Mouse (Mus musculus) MEL (cell line): ENCODE measurements around the gene Ryr1. TPM values are rescaled to one million over a fixed set of nuclear protein-coding genes. Genes with fewer than 3 reads are reported as not detected.

Source experiments
- DNase-seq: peaks from one replicate; pipeline ENCODE4 v3.0.0; 2011; ENCODE audit warnings: low read depth, low spot score
- H3K27ac ChIP-seq: 2 replicates; pipeline ENCODE4 v1.5.1; 2012; ENCODE audit warnings: low read depth, mild to moderate bottlenecking, control low read depth, low read length, moderate library complexity; ENCODE audit not compliant: control insufficient read depth
- H3K27me3 ChIP-seq, 2 experiments: fragments of 150-350 bp in 1 of 2; sonication (generic) in 1 of 2; 2 replicates each; pipeline ENCODE4 v1.6.1; 2012; ENCODE audit warnings: low read length in 2 of 2, mild to moderate bottlenecking in 2 of 2, improper control_type of control experiment in 1 of 2, moderate library complexity in 1 of 2; ENCODE audit not compliant: insufficient read depth in 2 of 2, control insufficient read depth in 1 of 2
- H3K36me3 ChIP-seq, 2 experiments: 2 replicates each; pipeline ENCODE4 v1.6.1; 2012 to 2014; ENCODE audit warnings: low read length in 2 of 2, improper control_type of control experiment in 1 of 2, inconsistent platforms in 1 of 2, mild to moderate bottlenecking in 1 of 2; ENCODE audit not compliant: insufficient read depth in 2 of 2, control insufficient read depth in 1 of 2
- H3K4me1 ChIP-seq, 2 experiments: fragments of 150-350 bp in 1 of 2; sonication (generic) in 1 of 2; 2 replicates each; pipeline ENCODE4 v1.6.1; 2012; ENCODE audit warnings: low read length in 2 of 2, improper control_type of control experiment in 1 of 2, mild to moderate bottlenecking in 1 of 2; ENCODE audit not compliant: insufficient read depth in 2 of 2, control insufficient read depth in 1 of 2
- H3K4me3 ChIP-seq, 2 experiments: fragments of 150-350 bp in 1 of 2; sonication (generic) in 1 of 2; 2 replicates each; pipeline ENCODE4 v1.5.1; 2012; ENCODE audit warnings: low read depth in 2 of 2, low read length in 2 of 2, mild to moderate bottlenecking in 2 of 2, moderate library complexity in 2 of 2, control low read depth in 1 of 2, improper control_type of control experiment in 1 of 2; ENCODE audit not compliant: control insufficient read depth in 1 of 2, insufficient read depth in 1 of 2
- H3K79me2 ChIP-seq: 2 replicates; pipeline ENCODE4 v1.6.1; 2012; ENCODE audit warnings: mild to moderate bottlenecking, low read length, moderate library complexity; ENCODE audit not compliant: control insufficient read depth, poor library complexity, insufficient read depth
- H3K9ac ChIP-seq: 2 replicates; pipeline ENCODE4 v1.6.1; 2012; ENCODE audit warnings: low read depth, mild to moderate bottlenecking, control low read depth, low read length, moderate library complexity; ENCODE audit not compliant: control insufficient read depth, poor library complexity, severe bottlenecking
- H3K9me3 ChIP-seq: fragments of 150-350 bp; sonication (generic); replicated peaks from 2 replicates; pipeline ENCODE4 v1.6.1; 2012; ENCODE audit warnings: mild to moderate bottlenecking, low read length, improper control_type of control experiment, moderate library complexity; ENCODE audit not compliant: insufficient read depth
- BHLHE40 ChIP-seq: IDR thresholded peaks from 2 replicates; pipeline ENCODE4 v1.6.1; 2012; ENCODE audit warnings: low read depth, mild to moderate bottlenecking, inconsistent platforms, low read length, improper control_type of control experiment, borderline replicate concordance
- CHD1 ChIP-seq: IDR thresholded peaks from 2 replicates; pipeline ENCODE4 v1.6.1; 2012; ENCODE audit warnings: low read depth, mild to moderate bottlenecking, inconsistent platforms, low read length, improper control_type of control experiment
- CTCF ChIP-seq, 3 experiments: IDR thresholded peaks in 2 of 3; conservative IDR thresholded peaks in 1 of 3; 2 replicates each; pipeline ENCODE4 v1.5.1; 2011 to 2012; ENCODE audit warnings: low read length in 3 of 3, low read depth in 2 of 3, mild to moderate bottlenecking in 2 of 3, improper control_type of control experiment in 1 of 3, inconsistent platforms in 1 of 3, mixed read lengths in 1 of 3, moderate library complexity in 1 of 3; ENCODE audit not compliant: control insufficient read depth in 1 of 3, insufficient read depth in 1 of 3, poor library complexity in 1 of 3, severe bottlenecking in 1 of 3
- ELF1 ChIP-seq: IDR thresholded peaks from 2 replicates; pipeline ENCODE4 v1.6.1; 2014; ENCODE audit warnings: low read depth, mild to moderate bottlenecking, inconsistent platforms, low read length, improper control_type of control experiment, moderate library complexity
- EP300 ChIP-seq, 2 experiments: IDR thresholded peaks; 2 replicates each; pipeline ENCODE4 v1.6.1; 2011; ENCODE audit warnings: improper control_type of control experiment in 2 of 2, low read length in 2 of 2, low read depth in 1 of 2, mild to moderate bottlenecking in 1 of 2
- GABPA ChIP-seq: IDR thresholded peaks from 2 replicates; pipeline ENCODE4 v1.6.1; 2012; ENCODE audit warnings: low read depth, mild to moderate bottlenecking, inconsistent platforms, low read length, improper control_type of control experiment, moderate library complexity
- GATA1 ChIP-seq: IDR thresholded peaks from 2 replicates; pipeline ENCODE4 v1.6.1; 2011; ENCODE audit warnings: low read depth, low read length, improper control_type of control experiment
- HCFC1 ChIP-seq: IDR thresholded peaks from 2 replicates; pipeline ENCODE4 v1.6.1; 2012; ENCODE audit warnings: low read depth, mild to moderate bottlenecking, inconsistent platforms, low read length, improper control_type of control experiment, moderate library complexity
- MAFK ChIP-seq: IDR thresholded peaks from 2 replicates; pipeline ENCODE4 v1.6.1; 2011; ENCODE audit warnings: low read depth, mild to moderate bottlenecking, low read length, improper control_type of control experiment, borderline replicate concordance
- MAX ChIP-seq: IDR thresholded peaks from 2 replicates; pipeline ENCODE4 v1.6.1; 2011; ENCODE audit warnings: low read length, improper control_type of control experiment
- MAZ ChIP-seq: IDR thresholded peaks from 2 replicates; pipeline ENCODE4 v1.6.1; 2012; ENCODE audit warnings: low read depth, mild to moderate bottlenecking, inconsistent platforms, low read length, improper control_type of control experiment
- MEF2A ChIP-seq: IDR thresholded peaks from 2 replicates; pipeline ENCODE4 v1.6.1; 2014; ENCODE audit warnings: low read depth, mild to moderate bottlenecking, inconsistent platforms, low read length, improper control_type of control experiment; ENCODE audit not compliant: poor library complexity, insufficient replicate concordance, severe bottlenecking; ENCODE audit errors: extremely low read depth
- MXI1 ChIP-seq: IDR thresholded peaks from 2 replicates; pipeline ENCODE4 v1.6.1; 2011; ENCODE audit warnings: mild to moderate bottlenecking, low read depth, low read length, improper control_type of control experiment
- MYC ChIP-seq: IDR thresholded peaks from 2 replicates; pipeline ENCODE4 v1.6.1; 2011; ENCODE audit warnings: low read depth, mild to moderate bottlenecking, low read length, improper control_type of control experiment, moderate library complexity
- NELFE ChIP-seq: IDR thresholded peaks from 2 replicates; pipeline ENCODE4 v1.6.1; 2011; ENCODE audit warnings: low read depth, low read length, improper control_type of control experiment
- NRF1 ChIP-seq: IDR thresholded peaks from 2 replicates; pipeline ENCODE4 v1.6.1; 2014; ENCODE audit warnings: low read depth, mild to moderate bottlenecking, inconsistent platforms, low read length, improper control_type of control experiment, moderate library complexity; ENCODE audit not compliant: poor library complexity, insufficient read depth, severe bottlenecking
- POLR2A ChIP-seq, 2 experiments: IDR thresholded peaks; 2 replicates each; pipeline ENCODE4 v1.6.1; 2011 to 2012; ENCODE audit warnings: low read length in 2 of 2, mild to moderate bottlenecking in 2 of 2, control low read depth in 1 of 2, improper control_type of control experiment in 1 of 2, low read depth in 1 of 2, moderate library complexity in 1 of 2; ENCODE audit not compliant: control insufficient read depth in 1 of 2, insufficient read depth in 1 of 2, poor library complexity in 1 of 2
- POLR2AphosphoS2 ChIP-seq: IDR thresholded peaks from 2 replicates; pipeline ENCODE4 v1.6.1; 2011; ENCODE audit warnings: low read length, improper control_type of control experiment
- POLR2AphosphoS5 ChIP-seq: IDR thresholded peaks from 2 replicates; pipeline ENCODE4 v1.6.1; 2012; ENCODE audit warnings: low read depth, borderline replicate concordance, mild to moderate bottlenecking, inconsistent platforms, low read length, moderate library complexity, mixed read lengths
- RCOR1 ChIP-seq: IDR thresholded peaks from 2 replicates; pipeline ENCODE4 v1.6.1; 2012; ENCODE audit warnings: low read depth, mild to moderate bottlenecking, inconsistent platforms, low read length, improper control_type of control experiment
- SIN3A ChIP-seq: IDR thresholded peaks from 2 replicates; pipeline ENCODE4 v1.6.1; 2012; ENCODE audit warnings: low read length, improper control_type of control experiment, inconsistent platforms
- TAL1 ChIP-seq: IDR thresholded peaks from 2 replicates; pipeline ENCODE4 v1.6.1; 2012; ENCODE audit warnings: mild to moderate bottlenecking, inconsistent platforms, low read length, moderate library complexity, mixed read lengths
- UBTF ChIP-seq: IDR thresholded peaks from 2 replicates; pipeline ENCODE4 v1.6.1; 2012; ENCODE audit warnings: low read depth, mild to moderate bottlenecking, inconsistent platforms, low read length, improper control_type of control experiment, moderate library complexity, borderline replicate concordance; ENCODE audit not compliant: insufficient read depth
- USF1 ChIP-seq: IDR thresholded peaks from 2 replicates; pipeline ENCODE4 v1.6.1; 2014; ENCODE audit warnings: low read depth, mild to moderate bottlenecking, inconsistent platforms, low read length, improper control_type of control experiment, moderate library complexity
- ZC3H11A ChIP-seq: IDR thresholded peaks from 2 replicates; pipeline ENCODE4 v1.6.1; 2012; ENCODE audit warnings: low read depth, mild to moderate bottlenecking, inconsistent platforms, low read length, improper control_type of control experiment
- ZMIZ1 ChIP-seq: IDR thresholded peaks from 2 replicates; pipeline ENCODE4 v1.6.1; 2012; ENCODE audit warnings: low read depth, mild to moderate bottlenecking, inconsistent platforms, low read length, improper control_type of control experiment, moderate library complexity
- ZNF384 ChIP-seq: IDR thresholded peaks from 2 replicates; pipeline ENCODE4 v1.6.1; 2012; ENCODE audit warnings: low read depth, mild to moderate bottlenecking, inconsistent platforms, low read length, improper control_type of control experiment
- polyA plus RNA-seq, 2 experiments: library from polyadenylated mRNA; stranded (reverse) in 1 of 2; unstranded in 1 of 2; fragments of >175 nt in 1 of 2; fragments of >200 nt in 1 of 2; gene quantifications; 2 replicates each; pipeline versions ENCODE4 v1.2.1 to v1.2.4; 2012; ENCODE audit warnings: low replicate concordance in 2 of 2, low read depth in 1 of 2; ENCODE audit not compliant: insufficient read length in 2 of 2, insufficient read depth in 1 of 2, missing spikeins in 1 of 2
- total RNA-seq: library from RNA; depleted of rRNA; stranded (reverse); fragments of 300-350 nt; gene quantifications from 2 replicates; pipeline ENCODE4 v1.2.3, GENCODE M21; 2012

Ryr1 gene
- total and polyA plus RNA-seq, 3 experiments, result 0.27 to 0.54 TPM; not detected in 1

- H3K36me3 ChIP-seq, result no peaks in the 10 kb centered on the region; a peak in 1 of 4 replicates
- H3K4me1 ChIP-seq, result peaks cover 0 to 11% of the 10 kb centered on the region in 2 experiments; a peak in 1 of 4 replicates
- H3K27me3 ChIP-seq, result no peaks in the 10 kb centered on the region
- H3K4me3 ChIP-seq, result no peak overlapping the region
- H3K9ac ChIP-seq, result no peak overlapping the region
- no peak for DNase-seq
- H3K27ac ChIP-seq, result no peak overlapping the region
- no peaks in the 10 kb centered on the region for H3K9me3 ChIP-seq
- no peak for TF ChIP-seq UBTF
- no peak for TF ChIP-seq MAFK
- no peak for TF ChIP-seq POLR2AphosphoS5
- no peak for TF ChIP-seq ZNF384
- TF ChIP-seq ZC3H11A, result no peak
- no peak for TF ChIP-seq POLR2A (IDR thresholded peaks at IDR 0.05; ENCODE audit: control insufficient read depth in 1 of 2, insufficient read depth in 1 of 2, low read depth in 1 of 2, low read length in 2 of 2, poor library complexity in 1 of 2)
- no peaks in the 10 kb centered on the region; the same call in 1 of the 2 replicates for H3K79me2 ChIP-seq
Observed at GRCm38 (mm10) chr7:29158264-29158663, 33.3 kb upstream of the Ryr1 start.

DNA sequence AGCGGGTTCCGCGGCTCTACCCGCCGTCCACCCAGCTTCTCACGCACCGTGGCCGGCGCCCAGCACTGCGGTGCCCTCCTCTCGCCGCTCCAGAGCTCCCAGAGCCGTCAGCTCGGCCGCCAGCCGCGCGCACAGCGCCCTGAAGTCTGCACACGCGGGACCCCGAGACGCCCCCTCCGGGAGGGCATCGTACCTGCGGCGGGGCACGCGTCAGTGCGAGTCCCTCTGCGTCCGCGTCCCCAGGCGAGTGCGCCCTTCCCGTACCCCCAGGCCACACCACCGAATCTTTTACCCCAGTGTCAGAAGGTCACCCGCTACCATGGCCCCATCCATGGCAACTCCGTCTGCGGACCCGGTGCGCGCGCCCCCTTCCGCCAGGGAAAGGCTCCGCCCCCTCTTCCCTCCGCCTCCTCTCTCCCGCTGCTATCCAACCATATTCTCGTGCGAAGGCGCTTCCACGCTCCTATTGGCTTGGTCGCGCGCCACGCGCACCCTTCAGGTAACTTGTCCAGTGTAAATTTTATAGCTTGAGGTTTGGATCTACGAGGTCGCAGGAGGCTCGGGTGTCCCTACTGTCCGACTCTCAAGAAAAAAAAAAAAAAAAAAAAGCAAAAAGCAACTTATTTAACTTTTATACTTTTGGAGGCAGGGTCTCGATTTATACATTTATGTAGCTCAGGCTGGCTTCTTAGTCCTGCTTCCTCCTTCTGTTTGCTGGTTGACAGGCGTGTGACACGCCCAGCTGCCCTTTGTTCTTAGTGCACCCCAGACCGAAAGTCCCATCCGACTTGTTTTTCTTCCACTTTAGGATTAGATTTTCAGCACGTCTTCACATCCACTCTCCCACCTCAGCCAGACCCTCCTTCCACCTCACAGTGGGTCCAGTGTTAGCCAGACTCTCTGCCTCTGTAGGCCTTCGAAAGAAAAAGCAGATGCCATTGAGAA, 31.1 kb upstream of the Ryr1 start, which contains the start of gene Fam98c:
TSS of gene Fam98c (minus strand) at position 397 of the 945 bp plus-strand sequence.
- H3K4me1 ChIP-seq, result peaks cover 0 to 11% of the 10 kb centered on the region in 2 experiments; a peak in 1 of 4 replicates
- DNase-seq, result peak; percentile 95
- no peaks in the 10 kb centered on the region; the same call in 1 of the 2 replicates for H3K79me2 ChIP-seq
- no peaks in the 10 kb centered on the region; a peak in 1 of 4 replicates for H3K36me3 ChIP-seq
- H3K9ac ChIP-seq, result peak within 1 kb of the TSS; percentile 72
- no peaks in the 10 kb centered on the region for H3K9me3 ChIP-seq
- no peaks in the 10 kb centered on the region for H3K27me3 ChIP-seq
- peak within 1 kb of the TSS; percentile 75 to 80 for H3K4me3 ChIP-seq
- H3K27ac ChIP-seq, result peak within 1 kb of the TSS; percentile 8
- TF ChIP-seq ELF1 (no peak), GATA1 (no peak), EP300 (IDR thresholded peaks at IDR 0.05; ENCODE audit: low read depth in 1 of 2, low read length in 2 of 2) (no peak), HCFC1 (0 out of 2 replicates have a peak, but pooled peaks have one; percentile 48), SIN3A (peak; percentile 48), RCOR1 (peak; percentile 20; the same call in 1 of the 2 replicates), ZMIZ1 (no peak), MEF2A (no peak), USF1 (peak; percentile 39; the same call in 1 of the 2 replicates), POLR2AphosphoS2 (no peak), GABPA (no peak), MAZ (no peak; the same call in 1 of the 2 replicates), POLR2AphosphoS5 (no peak), CHD1 (no peak), NRF1 (peak; percentile 47; the same call in 1 of the 2 replicates), BHLHE40 (no peak), NELFE (peak; percentile 58; the same call in 1 of the 2 replicates), ZNF384 (0 out of 2 replicates have a peak, but pooled peaks have one; percentile 21), MAFK (no peak), UBTF (no peak), CTCF (IDR thresholded peaks at IDR 0.05 in 2 of 3, conservative IDR thresholded peaks at IDR 0.05 in 1 of 3; ENCODE audit: control insufficient read depth in 1 of 3, insufficient read depth in 1 of 3, low read depth in 2 of 3, low read length in 3 of 3, poor library complexity in 1 of 3, severe bottlenecking in 1 of 3) (peak in 1 of 3 experiments; percentile 15; a peak in 1 of 6 replicates), MAX (peak; percentile 73), MYC (0 out of 2 replicates have a peak, but pooled peaks have one; percentile 49), MXI1 (peak; percentile 72), TAL1 (no peak)
